ENCODE assay signal across 22 mouse cellular contexts in genomic region chr3:85895020-85895419, GRCm38 (mm10). TPM values are rescaled to one million over a fixed set of nuclear protein-coding genes. Genes with fewer than 3 reads are reported as not detected.
"Had no signal": no experiment of that assay in that cellular context is flagged by ENCODE, and none has a peak within 500 bp of the region (broad histone marks: within the 10 kb centered on the region; RNA-seq: fewer than 3 reads in every experiment).

No protein-coding gene starts in this region.

- H3K27me3 ChIP-seq: lung, embryonic 15.5 days; midbrain, embryonic 12.5 days; neural tube, embryonic 13.5 days; neural tube, embryonic 15.5 days; stomach, embryonic 15.5 days had no signal

- H3K36me3 ChIP-seq: liver, embryonic 15.5 days; lung, embryonic 15.5 days; midbrain, embryonic 10.5 days; midbrain, embryonic 12.5 days; neural tube, embryonic 13.5 days; neural tube, embryonic 15.5 days; stomach, embryonic 15.5 days had no signal

- DNase-seq: liver, postnatal 0 days; lung, adult 2 months; lung, postnatal 4 days; midbrain, embryonic 14.5 days; retina, postnatal 1 day; right cerebral cortex, adult 18-20 months; right cerebral cortex, postnatal 25 days; right cerebral cortex, postnatal 4 days; thymus, adult 2 months; thymus, postnatal 36 days had no signal

- ATAC-seq: liver, postnatal 0 days; lung, postnatal 0 days; midbrain, embryonic 16.5 days had no signal

RNA-seq across cellular contexts. Expression of gene Gm37240, which starts 7.7 kb away (rescaled TPM):
- total RNA-seq: megakaryocyte-erythroid progenitor cell, adult 5-6 weeks had no signal
- polyA plus RNA-seq: neural tube, embryonic 13.5 days; testis, adult 2 months had no signal

RNA-seq across cellular contexts. Expression of gene Glt28d2, which starts 7.7 kb away (rescaled TPM):
- total RNA-seq: megakaryocyte, adult 5-6 weeks had no signal
- polyA plus RNA-seq: midbrain, embryonic 10.5 days had no signal
